Mouse (Mus musculus) CH12.LX (cell line): Measurements from ENCODE around the gene Aatk. TPM values are rescaled to one million over a fixed set of nuclear protein-coding genes. Genes with fewer than 3 reads are reported as not detected.

Source experiments
- DNase-seq: peaks from one replicate; pipeline ENCODE4 v3.0.0-alpha.2; 2013; ENCODE audit errors: extremely low read depth
- H3K27ac ChIP-seq: 2 replicates; pipeline ENCODE4 v1.5.1; 2012; ENCODE audit warnings: low read depth, mild to moderate bottlenecking, control low read depth, moderate library complexity; ENCODE audit not compliant: insufficient read depth
- H3K27me3 ChIP-seq: replicated peaks from 2 replicates; pipeline ENCODE3; 2012; ENCODE audit warnings: inconsistent platforms
- H3K36me3 ChIP-seq, 2 experiments: replicated peaks in 1 of 2; 2 replicates each; pipeline versions ENCODE3 to v1.6.1; 2012; ENCODE audit warnings: inconsistent platforms in 1 of 2, low read length in 1 of 2, mild to moderate bottlenecking in 1 of 2, mixed read lengths in 1 of 2, moderate library complexity in 1 of 2; ENCODE audit not compliant: control insufficient read depth in 1 of 2, insufficient read depth in 1 of 2
- H3K4me1 ChIP-seq, 2 experiments: 2 replicates each; pipeline ENCODE4 v1.6.1; 2012; ENCODE audit warnings: inconsistent platforms in 1 of 2, moderate library complexity in 1 of 2; ENCODE audit not compliant: insufficient read depth in 2 of 2, control insufficient read depth in 1 of 2
- H3K4me2 ChIP-seq: 2 replicates; pipeline ENCODE4 v1.6.1; 2012; ENCODE audit warnings: low read depth, mild to moderate bottlenecking, control low read depth; ENCODE audit not compliant: poor library complexity, insufficient read depth, severe bottlenecking
- H3K4me3 ChIP-seq, 3 experiments: fragments of 150-350 bp in 1 of 3; sonication (generic) in 1 of 3; replicated peaks in 1 of 3; 2 replicates each; pipeline versions ENCODE3 to v1.5.1; 2011 to 2012; ENCODE audit warnings: low read depth in 2 of 3, low read length in 2 of 3, mild to moderate bottlenecking in 2 of 3, moderate library complexity in 2 of 3, control low read depth in 1 of 3, improper control_type of control experiment in 1 of 3, inconsistent platforms in 1 of 3, mixed read lengths in 1 of 3; ENCODE audit not compliant: poor library complexity in 1 of 3
- H3K79me2 ChIP-seq: replicated peaks from 2 replicates; pipeline ENCODE4 v1.6.1; 2012; ENCODE audit warnings: mild to moderate bottlenecking, moderate library complexity; ENCODE audit not compliant: control insufficient read depth, poor library complexity, insufficient read depth, severe bottlenecking; ENCODE audit errors: extremely low read depth
- H3K9ac ChIP-seq: 2 replicates; pipeline ENCODE4 v1.6.1; 2012; ENCODE audit warnings: low read depth, mild to moderate bottlenecking, control low read depth, moderate library complexity; ENCODE audit not compliant: insufficient read depth
- H3K9me3 ChIP-seq: replicated peaks from 2 replicates; pipeline ENCODE3; 2012; ENCODE audit warnings: low read length, inconsistent platforms, mixed read lengths
- CHD1 ChIP-seq: IDR thresholded peaks from 2 replicates; pipeline ENCODE4 v1.6.1; 2012; ENCODE audit warnings: low read depth, low read length, improper control_type of control experiment, inconsistent platforms
- CHD2 ChIP-seq: IDR thresholded peaks from 2 replicates; pipeline ENCODE4 v1.6.1; 2011; ENCODE audit warnings: low read length, improper control_type of control experiment
- E2F4 ChIP-seq: IDR thresholded peaks from 2 replicates; pipeline ENCODE4 v1.6.1; 2011; ENCODE audit warnings: low read depth, low read length, improper control_type of control experiment; ENCODE audit not compliant: insufficient replicate concordance
- ELF1 ChIP-seq: IDR thresholded peaks from 2 replicates; pipeline ENCODE4 v1.6.1; 2014; ENCODE audit warnings: low read depth, mild to moderate bottlenecking, inconsistent platforms, low read length, improper control_type of control experiment
- EP300 ChIP-seq: IDR thresholded peaks from 2 replicates; pipeline ENCODE4 v1.6.1; 2011; ENCODE audit warnings: low read length, improper control_type of control experiment
- GABPA ChIP-seq: IDR thresholded peaks from 2 replicates; pipeline ENCODE4 v1.6.1; 2012; ENCODE audit warnings: low read depth, low read length, improper control_type of control experiment, inconsistent platforms; ENCODE audit not compliant: insufficient replicate concordance
- HCFC1 ChIP-seq: IDR thresholded peaks from 2 replicates; pipeline ENCODE4 v1.6.1; 2012; ENCODE audit warnings: low read depth, mild to moderate bottlenecking, inconsistent platforms, low read length, improper control_type of control experiment
- IRF4 ChIP-seq: IDR thresholded peaks from 2 replicates; pipeline ENCODE4 v1.6.1; 2014; ENCODE audit warnings: low read depth, mild to moderate bottlenecking, inconsistent platforms, low read length, improper control_type of control experiment
- JUN ChIP-seq: IDR thresholded peaks from 2 replicates; pipeline ENCODE4 v1.6.1; 2011; ENCODE audit warnings: low read depth, mild to moderate bottlenecking, low read length, improper control_type of control experiment, moderate library complexity; ENCODE audit not compliant: insufficient read depth
- KAT2A ChIP-seq: IDR thresholded peaks from 2 replicates; pipeline ENCODE4 v1.6.1; 2012; ENCODE audit warnings: low read length, improper control_type of control experiment, inconsistent platforms; ENCODE audit not compliant: insufficient replicate concordance
- MAZ ChIP-seq: IDR thresholded peaks from 2 replicates; pipeline ENCODE4 v1.6.1; 2012; ENCODE audit warnings: low read depth, mild to moderate bottlenecking, inconsistent platforms, low read length, improper control_type of control experiment, moderate library complexity
- NELFE ChIP-seq: IDR thresholded peaks from 2 replicates; pipeline ENCODE4 v1.6.1; 2011; ENCODE audit warnings: low read depth, low read length, improper control_type of control experiment
- PAX5 ChIP-seq: IDR thresholded peaks from 2 replicates; pipeline ENCODE4 v1.6.1; 2012; ENCODE audit warnings: low read length, inconsistent platforms, mixed read lengths
- RAD21 ChIP-seq: IDR thresholded peaks from 2 replicates; pipeline ENCODE4 v1.6.1; 2011; ENCODE audit warnings: low read depth, mild to moderate bottlenecking, low read length, improper control_type of control experiment, moderate library complexity
- RCOR1 ChIP-seq: conservative IDR thresholded peaks from 2 replicates; pipeline ENCODE4 v1.6.1; 2012; ENCODE audit warnings: low read depth, mild to moderate bottlenecking, inconsistent platforms, low read length, improper control_type of control experiment
- TBP ChIP-seq: conservative IDR thresholded peaks from 2 replicates; pipeline ENCODE4 v1.6.1; 2011; ENCODE audit warnings: low read depth, low read length, improper control_type of control experiment
- TCF12 ChIP-seq: IDR thresholded peaks from 2 replicates; pipeline ENCODE4 v1.6.1; 2014; ENCODE audit warnings: low read depth, mild to moderate bottlenecking, inconsistent platforms, low read length, improper control_type of control experiment
- USF1 ChIP-seq: IDR thresholded peaks from 2 replicates; pipeline ENCODE4 v1.6.1; 2014; ENCODE audit warnings: low read depth, mild to moderate bottlenecking, inconsistent platforms, low read length, improper control_type of control experiment
- USF2 ChIP-seq: conservative IDR thresholded peaks from 2 replicates; pipeline ENCODE4 v1.6.1; 2011; ENCODE audit warnings: low read depth, low read length, improper control_type of control experiment
- ZMIZ1 ChIP-seq: IDR thresholded peaks from 2 replicates; pipeline ENCODE4 v1.6.1; 2012; ENCODE audit warnings: low read depth, mild to moderate bottlenecking, inconsistent platforms, low read length, improper control_type of control experiment
- ZNF384 ChIP-seq: IDR thresholded peaks from 2 replicates; pipeline ENCODE4 v1.6.1; 2012; ENCODE audit warnings: low read depth, low read length, improper control_type of control experiment, inconsistent platforms
- dilution Hi-C: fragments of 300-500 bp; cut with MboI; formaldehyde crosslinking; loops from 2 replicates; pipeline ENCODE4 v1.14.3; 2020; ENCODE audit warnings: low sequenced_read_pairs; ENCODE audit not compliant: extremely low pct_unique_long_range_greater_than_20kb, extremely low pct_ligation_motif_present
- in situ Hi-C: fragments of 300-500 bp; cut with MboI; formaldehyde crosslinking; loops from 3 replicates; pipeline ENCODE4 v1.14.3; 2019; ENCODE audit warnings: low sequenced_read_pairs, low pct_ligation_motif_present, low pct_unique_long_range_greater_than_20kb, mixed read lengths
- polyA plus RNA-seq: library from polyadenylated mRNA; unstranded; fragments of >175 nt; gene quantifications from 2 replicates; pipeline ENCODE4 v1.2.1, GENCODE M21; 2012; ENCODE audit warnings: low read depth; ENCODE audit not compliant: insufficient read length
- total RNA-seq, 2 experiments: library from RNA; depleted of rRNA; stranded (reverse); fragments of 300-350 nt in 1 of 2; fragments of >200 nt in 1 of 2; gene quantifications; 2 replicates each; pipeline ENCODE4 v1.2.3; 2012 to 2014

Aatk gene
- total and polyA plus RNA-seq, 3 experiments = 0.08 to 0.21 (median 0.19) TPM

GRCm38 (mm10) chr11:120026941-120027340, 20.0 kb downstream of the Aatk start:
- no peak overlapping the region for H3K4me3 ChIP-seq
- H3K4me2 ChIP-seq = no peak overlapping the region
- H3K36me3 ChIP-seq = no peaks in the 10 kb centered on the region
- no peak for TF ChIP-seq RCOR1
- no peak for TF ChIP-seq MAZ
- no peak for TF ChIP-seq USF2
- H3K79me2 ChIP-seq = no peaks in the 10 kb centered on the region
- no peak overlapping the region for H3K9ac ChIP-seq
- DNase-seq = no peak
- in situ Hi-C loops (loop anchor here (5.0 kb wide), 1 partner anchor 70 kb away; the partner anchor contains the start of genes Ndufaf8 and Tepsin), dilution Hi-C loops (no loop called here)
- H3K27ac ChIP-seq = no peak overlapping the region
- H3K4me1 ChIP-seq = peaks cover 0 to 5% of the 10 kb centered on the region in 2 experiments; a peak in 1 of 4 replicates
- H3K9me3 ChIP-seq = no peaks in the 10 kb centered on the region
- peaks cover 35% of the 10 kb centered on the region for H3K27me3 ChIP-seq

- Histone ChIP-seq H3K9ac (no peak overlapping the region), H3K27ac (no peak overlapping the region), H3K4me2 (no peak overlapping the region), H3K36me3 (no peaks in the 10 kb centered on the region), H3K4me1 (peaks cover 17 to 35% of the 10 kb centered on the region in 2 experiments), H3K79me2 (no peaks in the 10 kb centered on the region), H3K27me3 (peaks cover 44% of the 10 kb centered on the region), H3K4me3 (no peak overlapping the region), H3K9me3 (no peaks in the 10 kb centered on the region)
- TF ChIP-seq RAD21 (no peak; the same call in 1 of the 2 replicates), KAT2A (no peak), EP300 (no peak), IRF4 (no peak), ZMIZ1 (no peak), HCFC1 (no peak), MAZ (no peak), JUN (no peak), USF1 (no peak), RCOR1 (no peak), NELFE (no peak), PAX5 (no peak), GABPA (no peak), E2F4 (no peak), CHD1 (no peak), ELF1 (no peak), CHD2 (no peak), ZNF384 (no peak), TBP (no peak), TCF12 (no peak)
- in situ Hi-C loops (no loop called here), dilution Hi-C loops (no loop called here)
- no peak for DNase-seq
These were observed 24.1 kb downstream of the Aatk start for GRCm38 (mm10) chr11:120022841-120023240.
